ENCODE assay signal across 8 mouse cellular contexts in the genomic region with DNA sequence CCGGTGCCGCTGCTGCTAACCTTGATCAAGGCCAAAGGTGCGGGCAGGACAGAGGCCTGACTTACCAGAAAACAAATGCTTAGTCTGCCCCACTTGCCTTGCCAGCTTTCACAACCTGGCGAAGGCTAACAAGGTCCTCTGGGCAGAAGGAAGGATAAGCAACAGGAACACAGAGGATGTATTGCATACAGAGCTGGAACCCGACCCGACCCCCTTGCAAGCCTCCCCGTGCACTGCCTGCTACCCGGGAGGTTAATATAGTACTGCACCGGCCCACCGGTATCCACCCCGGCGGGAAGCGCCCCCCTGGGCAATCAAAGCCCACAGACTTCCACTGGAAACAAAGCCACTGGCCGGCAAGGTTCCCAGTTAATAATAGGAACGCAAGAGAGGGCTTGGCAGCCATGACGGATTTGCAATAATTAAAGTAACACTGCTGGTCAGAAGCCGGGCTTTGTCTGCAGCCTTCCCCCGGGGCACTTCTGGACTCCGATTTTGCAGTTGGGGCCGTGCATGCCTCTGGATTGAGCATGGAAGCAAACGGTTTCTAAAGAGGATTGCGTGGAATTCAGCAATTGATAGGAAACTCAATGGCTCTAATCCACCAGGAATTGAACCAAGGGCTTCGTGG. TPM values are rescaled to one million over a fixed set of nuclear protein-coding genes. Genes with fewer than 3 reads are reported as not detected.
DNase-seq lines count a peak whose midpoint lies in the region; ATAC-seq lines count a peak whose summit lies in the region.

No protein-coding gene starts in this region.

- no peak overlapping the region for H3K9ac ChIP-seq in heart, embryonic 15.5 days
- H3K9ac ChIP-seq in stomach, embryonic 16.5 days (ENCODE audit: low read length): no peak overlapping the region

- peaks cover 11% of the 10 kb centered on the region for H3K4me1 ChIP-seq in heart, embryonic 15.5 days (replicated peaks)
- no peaks in the 10 kb centered on the region for H3K4me1 ChIP-seq in stomach, embryonic 16.5 days (ENCODE audit: control insufficient read depth, insufficient read depth, low read length)

- no peak overlapping the region for H3K27ac ChIP-seq in heart, embryonic 15.5 days
- no peak overlapping the region for H3K27ac ChIP-seq in stomach, embryonic 16.5 days (ENCODE audit: low read length)

- 0 out of 2 replicates have a peak, but pooled peaks have one; percentile 18 for ATAC-seq in heart, embryonic 15.5 days (replicated peaks; ENCODE audit: insufficient number of reproducible peaks, insufficient read depth, low FRiP score, low read depth)
- no peak for ATAC-seq in stomach, embryonic 16.5 days (ENCODE audit: insufficient read depth, low FRiP score)
- ATAC-seq in frontal cortex, adult (ENCODE audit: low TSS enrichment): no peak

- DNase-seq in gastrocnemius, postnatal 10 days: peak; percentile 33
- DNase-seq in gastrocnemius, postnatal 25 days: no peak
- peak; percentile 77 for DNase-seq in embryo, embryonic 11 days
- peak; percentile 15 to 29 for DNase-seq in layer of hippocampus, postnatal 14 days (ENCODE audit: low spot score in 2 of 2)
- DNase-seq in cerebellum, postnatal 36 days: no peak

- 20% methylated on average over 23 of the region's 23 CpGs for WGBS in heart, embryonic 15.5 days
- WGBS in stomach, embryonic 16.5 days: 20% methylated on average over 23 of the region's 23 CpGs

- no peaks in the 10 kb centered on the region for H3K27me3 ChIP-seq in heart, embryonic 15.5 days
- no peaks in the 10 kb centered on the region for H3K27me3 ChIP-seq in stomach, embryonic 16.5 days (ENCODE audit: control insufficient read depth, insufficient read depth, low read length)

- peak overlapping the region; percentile 44 for H3K4me2 ChIP-seq in heart, embryonic 15.5 days
- H3K4me2 ChIP-seq in stomach, embryonic 16.5 days (ENCODE audit: low read depth, low read length): 0 out of 2 replicates have a peak overlapping the region, but pooled peaks have one; percentile 13

- no peaks in the 10 kb centered on the region for H3K36me3 ChIP-seq in heart, embryonic 15.5 days
- H3K36me3 ChIP-seq in stomach, embryonic 16.5 days (ENCODE audit: control insufficient read depth, insufficient read depth, low read length): no peaks in the 10 kb centered on the region

- H3K4me3 ChIP-seq in heart, embryonic 15.5 days: no peak overlapping the region
- no peak overlapping the region for H3K4me3 ChIP-seq in stomach, embryonic 16.5 days (replicated peaks; ENCODE audit: low read length)

- H3K9me3 ChIP-seq in heart, embryonic 15.5 days (replicated peaks): no peaks in the 10 kb centered on the region
- H3K9me3 ChIP-seq in stomach, embryonic 16.5 days (replicated peaks; ENCODE audit: control insufficient read depth, low read length): no peaks in the 10 kb centered on the region

RNA-seq across cellular contexts. Expression of gene Kank1, which starts 28.9 kb away (rescaled TPM):
- 10 to 100 TPM; 18.0 to 25.9 TPM for total RNA-seq in gastrocnemius, postnatal 10 days (2021)
- total RNA-seq in gastrocnemius, postnatal 25 days (2021): 10 to 100 TPM; 15.0 to 15.2 TPM
- polyA plus RNA-seq in heart, embryonic 15.5 days (2015; fragmentation: Nextera tagmentation; extraction: Ambion mirVana): 48.3 and 53.2 TPM in 2 replicates
- 10 to 100 TPM; 42.7 to 45.0 TPM for total RNA-seq in layer of hippocampus, postnatal 14 days (2021)
- 37.7 and 39.1 TPM in 2 replicates for polyA plus RNA-seq in stomach, embryonic 16.5 days (2015; fragmentation: Nextera tagmentation; extraction: Ambion mirVana)

Comparison
In these comparisons a context has a peak if more than half of its experiments do, and no peak if none do; other contexts are left out.
1. DNase-seq: peak in gastrocnemius, postnatal 10 days (single experiment), embryo, embryonic 11 days (single experiment) and layer of hippocampus, postnatal 14 days (2 of 2); none in gastrocnemius, postnatal 25 days (single experiment) and cerebellum, postnatal 36 days (0 of 2).